Mouse (Mus musculus): ENCODE data around the gene Papolb.

Gene Papolb

GRCm38 (mm10) chr5:142529915-142530314, at the start of gene Papolb:
TSS of gene Papolb (minus strand) at chr5:142530076.
- no peak for DNase-seq (ENCODE audit: low read depth, low spot score)

GRCm38 (mm10) chr5:142578192-142578591, 48.3 kb upstream of the Papolb start:
- no peak for DNase-seq (ENCODE audit: low read depth, low spot score)

GRCm38 (mm10) chr5:142576832-142577231, 47.0 kb upstream of the Papolb start:
- no peak for DNase-seq (ENCODE audit: low read depth, low spot score)

- no peak for DNase-seq (ENCODE audit: low read depth, low spot score)
Observed at GRCm38 (mm10) chr5:142574323-142575057, 44.6 kb upstream of the Papolb start.

GRCm38 (mm10) chr5:142564606-142565005, 34.7 kb upstream of the Papolb start:
- DNase-seq (ENCODE audit: low read depth, low spot score) = no peak

GRCm38 (mm10) chr5:142560261-142560660, 30.4 kb upstream of the Papolb start:
- no peak for DNase-seq (ENCODE audit: low read depth, low spot score)

GRCm38 (mm10) chr5:142557397-142558067, 27.7 kb upstream of the Papolb start:
- DNase-seq (ENCODE audit: low read depth, low spot score) = peak; percentile 48

GRCm38 (mm10) chr5:142556721-142557120, 26.8 kb upstream of the Papolb start:
- no peak for DNase-seq (ENCODE audit: low read depth, low spot score)

- DNase-seq (ENCODE audit: low read depth, low spot score) = no peak
Observed at GRCm38 (mm10) chr5:142555866-142556265, 26.0 kb upstream of the Papolb start.

GRCm38 (mm10) chr5:142550706-142551652, 21.1 kb upstream of the Papolb start, which contains the start of gene Radil:
TSS of gene Radil (minus strand) at chr5:142551098.
- peak; percentile 98 for DNase-seq (ENCODE audit: low read depth, low spot score)

- peak; percentile 23 for DNase-seq (ENCODE audit: low read depth, low spot score)
Observed at GRCm38 (mm10) chr5:142549961-142550705, 20.3 kb upstream of the Papolb start.

GRCm38 (mm10) chr5:142549441-142549840, 19.6 kb upstream of the Papolb start:
- DNase-seq (ENCODE audit: low read depth, low spot score) = no peak

GRCm38 (mm10) chr5:142547066-142547465, 17.2 kb upstream of the Papolb start:
- DNase-seq (ENCODE audit: low read depth, low spot score) = no peak

- DNase-seq (ENCODE audit: low read depth, low spot score) = no peak
Observed at GRCm38 (mm10) chr5:142546344-142546743, 16.5 kb upstream of the Papolb start.

- no peak for DNase-seq (ENCODE audit: low read depth, low spot score)
Observed at GRCm38 (mm10) chr5:142545014-142545795, 15.3 kb upstream of the Papolb start.

- DNase-seq (ENCODE audit: low read depth, low spot score) = no peak
Observed at GRCm38 (mm10) chr5:142537286-142537685, 7.4 kb upstream of the Papolb start.

- DNase-seq (ENCODE audit: low read depth, low spot score) = no peak
Observed at GRCm38 (mm10) chr5:142535388-142535787, 5.5 kb upstream of the Papolb start.

- DNase-seq (ENCODE audit: low read depth, low spot score) = peak; percentile 75
Observed at GRCm38 (mm10) chr5:142524711-142525464, 5.0 kb downstream of the Papolb start.

- DNase-seq (ENCODE audit: low read depth, low spot score) = no peak
Observed at GRCm38 (mm10) chr5:142521195-142521866, 8.5 kb downstream of the Papolb start.

All from retina, postnatal 7 days (tissue).